Mouse (Mus musculus) lung, embryonic 14.5 days (tissue): ENCODE data around the gene Psma5. TPM values are rescaled to one million over a fixed set of nuclear protein-coding genes. Genes with fewer than 3 reads are reported as not detected.

ENCODE experiments used
- ATAC-seq: fragments of 200-750 bp; cut with Nextera tagmentation; 2 replicates; pipeline ENCODE4 v1.8.0; 2017; ENCODE audit warnings: mild to moderate bottlenecking, moderate TSS enrichment, moderate library complexity; ENCODE audit not compliant: insufficient read depth
- DNase-seq: peaks from one replicate; pipeline ENCODE4 v3.0.0-alpha.2; 2015
- H3K27ac ChIP-seq: fragments of 300-500 bp; sonication (generic); 2 replicates; pipeline ENCODE4 v1.5.1; 2014; ENCODE audit warnings: low read depth, mild to moderate bottlenecking, moderate library complexity
- H3K27me3 ChIP-seq: fragments of 300-500 bp; sonication (generic); 2 replicates; pipeline ENCODE4 v1.6.1; 2014; ENCODE audit warnings: low read length, control low read depth; ENCODE audit not compliant: insufficient read depth
- H3K36me3 ChIP-seq: fragments of 300-500 bp; sonication (generic); 2 replicates; pipeline ENCODE4 v1.6.1; 2014; ENCODE audit warnings: control low read depth; ENCODE audit not compliant: insufficient read depth
- H3K4me1 ChIP-seq: fragments of 300-500 bp; sonication (generic); 2 replicates; pipeline ENCODE4 v1.6.1; 2014; ENCODE audit warnings: antibody characterized with exemption, control low read depth; ENCODE audit not compliant: insufficient read depth
- H3K4me2 ChIP-seq: fragments of 300-500 bp; sonication (generic); 2 replicates; pipeline ENCODE4 v1.6.1; 2014; ENCODE audit warnings: mild to moderate bottlenecking
- H3K4me3 ChIP-seq: fragments of 300-500 bp; sonication (generic); 2 replicates; pipeline ENCODE4 v1.5.1; 2014; ENCODE audit warnings: low read depth, low read length
- H3K9ac ChIP-seq: fragments of 300-500 bp; sonication (generic); 2 replicates; pipeline ENCODE4 v1.6.1; 2014
- H3K9me3 ChIP-seq: fragments of 300-500 bp; sonication (generic); 2 replicates; pipeline ENCODE4 v1.6.1; 2016; ENCODE audit warnings: low read depth, low read length, control low read depth
- CTCF ChIP-seq: IDR thresholded peaks from 2 replicates; pipeline ENCODE4 v1.5.1; 2016; ENCODE audit warnings: antibody characterized with exemption, low read depth
- WGBS: fragments of 180-500 bp; shearing (Covaris S2); extraction: QIAGEN DNeasy Blood & Tissue Kit; methylation state at CpG from one replicate; pipeline ENCODE4 v1.1.7; 2014; 5-methylcytosine and 5-hydroxymethylcytosine counted together
- polyA plus RNA-seq: library from polyadenylated mRNA; unstranded; fragments of >200 nt; fragmentation: Nextera tagmentation; extraction: Ambion mirVana; gene quantifications from 2 replicates; pipeline ENCODE4 v1.2.1, GENCODE M21; 2014

The Psma5 gene
- polyA plus RNA-seq, 1 experiment from 2014 or later = 320 TPM

DNA sequence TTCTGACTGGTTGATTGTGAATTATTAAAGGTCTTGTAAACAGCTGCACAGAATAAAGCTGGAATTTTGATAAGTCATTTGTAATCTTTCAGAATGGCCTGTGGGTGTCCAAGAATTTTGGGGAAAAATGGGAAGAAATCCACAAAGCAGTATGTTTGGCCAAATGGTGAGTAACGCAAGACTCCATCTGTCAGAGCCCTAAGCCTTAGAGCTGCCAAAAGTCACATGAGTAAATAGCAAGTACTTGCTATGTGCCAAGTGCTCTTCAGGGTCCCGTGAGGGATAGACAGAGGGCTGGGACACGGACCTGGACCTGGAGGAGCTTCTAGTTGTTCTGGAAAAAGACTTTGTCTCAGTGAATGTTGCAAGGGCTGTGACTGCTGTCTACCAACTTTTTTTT lies 71.2 kb downstream of the Psma5 start:
- WGBS = 38% methylated on average over 3 of the region's 3 CpGs
- DNase-seq = peak; percentile 87
- H3K9ac ChIP-seq = no peak overlapping the region
- H3K9me3 ChIP-seq = no peaks in the 10 kb centered on the region
- peak overlapping the region; percentile 2; the same call in 1 of the 2 replicates for H3K4me2 ChIP-seq
- H3K36me3 ChIP-seq = peaks cover 19% of the 10 kb centered on the region; the same call in 1 of the 2 replicates
- no peaks in the 10 kb centered on the region for H3K27me3 ChIP-seq
- peak overlapping the region; percentile 88 for H3K27ac ChIP-seq
- H3K4me1 ChIP-seq = 0 out of 2 replicates have a peak, but pooled peaks cover 9% of the 10 kb centered on the region
- no peak overlapping the region for H3K4me3 ChIP-seq
- no peak for TF ChIP-seq CTCF
- ATAC-seq = peak; percentile 89

DNA sequence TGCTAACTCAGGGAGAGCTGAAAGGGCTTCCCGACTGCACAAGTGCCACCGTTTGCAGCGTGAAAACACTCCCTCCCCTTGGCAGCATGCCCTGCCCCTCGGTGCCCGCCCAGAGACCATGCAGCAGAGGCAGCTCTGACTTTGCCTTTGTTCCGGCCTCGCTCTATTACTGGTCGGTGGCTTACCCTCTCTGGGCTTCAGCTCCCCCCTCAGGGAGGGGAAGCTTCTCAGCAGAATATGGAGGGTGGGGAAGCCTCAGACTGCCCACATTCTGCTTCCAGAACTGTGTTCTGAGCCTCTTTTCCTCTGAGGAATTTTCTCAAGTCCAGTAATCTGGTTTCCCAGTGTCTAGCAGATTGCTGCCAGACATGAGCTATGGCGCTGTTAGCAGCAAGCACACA lies 71.7 kb downstream of the Psma5 start:
- H3K4me3 ChIP-seq = no peak overlapping the region
- DNase-seq (peak; percentile 73), ATAC-seq (peak; percentile 48)
- 0 out of 2 replicates have a peak, but pooled peaks cover 9% of the 10 kb centered on the region for H3K4me1 ChIP-seq
- H3K27ac ChIP-seq = peak overlapping the region; percentile 88
- H3K27me3 ChIP-seq = no peaks in the 10 kb centered on the region
- peak overlapping the region; percentile 13; the same call in 1 of the 2 replicates for H3K9ac ChIP-seq
- TF ChIP-seq CTCF = no peak
- peaks cover 23% of the 10 kb centered on the region for H3K36me3 ChIP-seq
- H3K9me3 ChIP-seq = no peaks in the 10 kb centered on the region
- 38% methylated on average over 9 of the region's 9 CpGs for WGBS
- H3K4me2 ChIP-seq = peak overlapping the region; percentile 2; the same call in 1 of the 2 replicates

Other genes with a start within 250 kb of the Psma5 start
- 38.1 and 42.5 TPM in 2 replicates for gene Gstm1, start 239.0 kb upstream of the Psma5 start, polyA plus RNA-seq
- 16.0 and 16.8 TPM in 2 replicates for gene Gstm4, start 212.0 kb upstream of the Psma5 start, polyA plus RNA-seq
- 31.4 and 37.4 TPM in 2 replicates for gene Ampd2, start 170.3 kb upstream of the Psma5 start, polyA plus RNA-seq
- gene Gnat2, start 164.1 kb upstream of the Psma5 start, polyA plus RNA-seq = 0.50 and 0.97 TPM in 2 replicates
- gene Gnai3, start 110.8 kb upstream of the Psma5 start, polyA plus RNA-seq = 172 and 178 TPM in 2 replicates
- 0.11 TPM in 1 of 2 replicates, not detected in the other for gene Gpr61, start 102.0 kb upstream of the Psma5 start, polyA plus RNA-seq
- 2.1 TPM in 2 replicates for gene Amigo1, start 70.6 kb upstream of the Psma5 start, polyA plus RNA-seq
- 2.0 TPM in 2 replicates for gene Cyb561d1, start 55.7 kb upstream of the Psma5 start, polyA plus RNA-seq
- gene Atxn7l2, start 46.0 kb upstream of the Psma5 start, polyA plus RNA-seq = 14.0 and 18.1 TPM in 2 replicates
- 0.54 and 0.96 TPM in 2 replicates for gene Sypl2, start 30.3 kb upstream of the Psma5 start, polyA plus RNA-seq
- 32.7 and 33.2 TPM in 2 replicates for gene Sort1, start 27.2 kb downstream of the Psma5 start, polyA plus RNA-seq
- 0.75 and 4.7 TPM in 2 replicates for gene Mybphl, start 108.0 kb downstream of the Psma5 start, polyA plus RNA-seq
- 76.5 and 79.7 TPM in 2 replicates for gene Psrc1, start 126.9 kb downstream of the Psma5 start, polyA plus RNA-seq
- gene Celsr2, start 158.6 kb downstream of the Psma5 start, polyA plus RNA-seq = 8.3 and 9.4 TPM in 2 replicates
- gene Sars, start 188.3 kb downstream of the Psma5 start, polyA plus RNA-seq = 118 and 119 TPM in 2 replicates